Mouse (Mus musculus) liver, embryonic 14.5 days (tissue): Measurements from ENCODE around the gene Rhox2e. TPM values are rescaled to one million over a fixed set of nuclear protein-coding genes. Genes with fewer than 3 reads are reported as not detected.
"Not testable (repeated sequence)": the region's sequence is repeated elsewhere in the genome, so short reads cannot be mapped to it uniquely, and the experiment has no call there.

Source experiments
- ATAC-seq: fragments of 200-750 bp; cut with Nextera tagmentation; 2 replicates; pipeline ENCODE4 v1.8.0; 2017; ENCODE audit warnings: moderate number of reproducible peaks, mild to moderate bottlenecking, moderate library complexity; ENCODE audit not compliant: insufficient read depth
- DNase-seq, 3 experiments: peaks; one replicate each; pipeline ENCODE4 v3.0.0-alpha.2; 2012 to 2013; ENCODE audit warnings: low read depth in 3 of 3, low spot score in 3 of 3
- H3K27ac ChIP-seq: fragments of 300-500 bp; sonication (generic); 2 replicates; pipeline ENCODE4 v1.5.1; 2014; ENCODE audit warnings: moderate library complexity, mild to moderate bottlenecking, control low read depth, inconsistent platforms
- H3K27me3 ChIP-seq: fragments of 300-500 bp; sonication (generic); 2 replicates; pipeline ENCODE4 v1.6.1; 2014; ENCODE audit warnings: mild to moderate bottlenecking, low read length, moderate library complexity; ENCODE audit not compliant: control insufficient read depth, insufficient read depth
- H3K36me3 ChIP-seq: fragments of 300-500 bp; sonication (generic); replicated peaks from 2 replicates; pipeline ENCODE4 v1.6.1; 2014; ENCODE audit warnings: low read depth; ENCODE audit not compliant: control insufficient read depth, insufficient read depth
- H3K4me1 ChIP-seq, 2 experiments: fragments of 200-500 bp in 1 of 2; fragments of 300-500 bp in 1 of 2; sonication (generic) in 1 of 2; replicated peaks; 2 replicates each; pipeline ENCODE4 v1.6.1; 2012 to 2014; ENCODE audit warnings: antibody characterized with exemption in 1 of 2, inconsistent platforms in 1 of 2, low read length in 1 of 2; ENCODE audit not compliant: control insufficient read depth in 2 of 2, insufficient read depth in 2 of 2
- H3K4me2 ChIP-seq: fragments of 300-500 bp; sonication (generic); 2 replicates; pipeline ENCODE4 v1.6.1; 2014; ENCODE audit warnings: low read depth, mild to moderate bottlenecking, control low read depth, moderate library complexity
- H3K4me3 ChIP-seq, 2 experiments: fragments of 200-500 bp in 1 of 2; fragments of 300-500 bp in 1 of 2; sonication (generic) in 1 of 2; 2 replicates each; pipeline ENCODE4 v1.5.1; 2012 to 2014; ENCODE audit warnings: low read depth in 2 of 2, low read length in 2 of 2, mild to moderate bottlenecking in 2 of 2, control low read depth in 1 of 2, inconsistent platforms in 1 of 2, moderate library complexity in 1 of 2; ENCODE audit not compliant: insufficient read depth in 1 of 2
- H3K9ac ChIP-seq: fragments of 300-500 bp; sonication (generic); replicated peaks from 2 replicates; pipeline ENCODE4 v1.6.1; 2014; ENCODE audit warnings: mild to moderate bottlenecking, control low read depth, moderate library complexity
- H3K9me3 ChIP-seq: fragments of 300-500 bp; sonication (generic); 2 replicates; pipeline ENCODE4 v1.6.1; 2016; ENCODE audit warnings: low read length, mixed read lengths; ENCODE audit not compliant: control insufficient read depth
- WGBS: fragments of 180-500 bp; shearing (Covaris S2); extraction: QIAGEN DNeasy Blood & Tissue Kit; methylation state at CpG from one replicate; pipeline ENCODE4 v1.1.7; 2014; ENCODE audit not compliant: insufficient replicate concordance; 5-methylcytosine and 5-hydroxymethylcytosine counted together
- polyA plus RNA-seq, 2 experiments: library from polyadenylated mRNA; depleted of rRNA in 1 of 2; stranded (reverse) in 1 of 2; unstranded in 1 of 2; fragments of >200 nt; fragmentation: Nextera tagmentation in 1 of 2; extraction: Ambion mirVana in 1 of 2; gene quantifications; 2 replicates each; pipeline versions ENCODE4 v1.2.1 to v1.2.3; 2012 to 2014

Rhox2e gene
- polyA plus RNA-seq (2012; rRNA removed) (not detected in 2 replicates), polyA plus RNA-seq (2014; fragmentation: Nextera tagmentation; extraction: Ambion mirVana) (not detected in 2 replicates)

DNA sequence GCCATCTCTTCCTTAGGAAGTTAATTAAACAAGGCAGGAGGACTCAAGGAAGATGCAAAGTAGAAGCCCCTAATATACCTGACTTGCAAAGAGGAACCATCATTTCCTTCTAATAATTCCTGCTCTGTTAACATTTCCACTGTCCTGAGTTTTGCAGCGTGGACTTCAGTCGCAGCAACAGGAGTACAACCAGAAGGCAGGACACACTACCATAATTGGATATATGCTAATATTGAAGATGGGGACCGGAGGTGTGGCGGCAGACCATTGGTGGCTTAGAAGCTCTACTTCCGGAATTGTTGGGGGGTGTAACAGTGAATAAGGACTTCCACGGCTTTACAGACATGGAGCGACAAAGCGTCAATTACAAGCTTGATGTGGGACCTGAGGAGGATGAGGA lies at the start of gene Rhox2e:
TSS of gene Rhox2e (plus strand) at position 301 of the 400 bp plus-strand sequence.
- H3K9me3 ChIP-seq, H3K27ac ChIP-seq, DNase-seq, H3K36me3 ChIP-seq, ATAC-seq, H3K4me3 ChIP-seq, H3K27me3 ChIP-seq, H3K4me1 ChIP-seq, H3K4me2 ChIP-seq, H3K9ac ChIP-seq: not testable (repeated sequence)
- WGBS: 60% methylated on average over 2 of the region's 8 CpGs

DNA sequence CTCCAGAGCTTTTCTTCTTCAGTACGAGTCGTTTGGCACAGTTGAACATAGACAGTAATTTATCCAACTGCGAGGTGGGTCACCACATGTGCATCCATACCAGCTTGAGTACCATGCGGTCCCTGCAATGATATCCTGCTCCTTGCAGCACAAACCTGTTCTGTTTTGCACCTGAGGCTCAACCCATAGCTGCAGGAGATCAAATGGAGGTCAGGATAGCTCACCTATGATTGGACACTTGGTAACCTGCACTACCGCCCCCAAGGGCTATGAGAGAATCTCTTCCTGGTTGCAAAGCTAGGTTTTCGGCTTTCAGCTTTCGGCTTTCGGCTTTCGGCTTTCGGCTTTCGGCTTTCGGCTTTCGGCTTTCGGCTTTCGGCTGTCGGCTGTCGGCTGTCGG lies 16.2 kb upstream of the Rhox2e start, which contains the start of gene Rhox4d:
TSS of gene Rhox4d (plus strand) at position 301 of the 400 bp plus-strand sequence.
- WGBS: 74% methylated on average over 12 of the region's 18 CpGs
- not testable (repeated sequence) for H3K9ac ChIP-seq, H3K27ac ChIP-seq, H3K4me1 ChIP-seq, H3K9me3 ChIP-seq, H3K36me3 ChIP-seq, ATAC-seq, DNase-seq, H3K27me3 ChIP-seq, H3K4me3 ChIP-seq, H3K4me2 ChIP-seq

DNA sequence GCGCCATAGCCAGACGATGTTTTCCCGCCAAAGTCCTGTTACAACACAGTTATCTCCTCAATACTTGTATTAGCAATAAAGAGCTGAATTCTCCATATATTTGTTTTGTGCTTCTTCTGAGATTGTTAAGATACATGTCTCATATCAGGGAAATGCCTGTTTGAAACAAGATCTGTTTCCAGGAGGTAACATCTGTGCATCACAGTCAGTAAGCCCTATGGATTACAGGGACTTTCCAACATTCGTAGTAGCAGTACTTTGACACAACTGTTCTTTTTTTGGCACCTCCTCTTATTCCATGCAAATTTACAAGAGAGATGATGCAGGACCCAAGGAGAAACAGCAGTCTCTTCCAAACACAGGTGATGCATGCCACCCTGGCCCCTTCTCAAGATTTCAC lies 11.5 kb downstream of the Rhox2e start, which contains the start of gene Rhox3e:
TSS of gene Rhox3e (plus strand) at position 301 of the 400 bp plus-strand sequence.
- not testable (repeated sequence) for H3K36me3 ChIP-seq, H3K9me3 ChIP-seq, DNase-seq, H3K4me3 ChIP-seq, H3K4me2 ChIP-seq, H3K27me3 ChIP-seq, H3K4me1 ChIP-seq, H3K9ac ChIP-seq, ATAC-seq, H3K27ac ChIP-seq
- WGBS: no CpG with 5 or more reads among the region's 4 CpGs

DNA sequence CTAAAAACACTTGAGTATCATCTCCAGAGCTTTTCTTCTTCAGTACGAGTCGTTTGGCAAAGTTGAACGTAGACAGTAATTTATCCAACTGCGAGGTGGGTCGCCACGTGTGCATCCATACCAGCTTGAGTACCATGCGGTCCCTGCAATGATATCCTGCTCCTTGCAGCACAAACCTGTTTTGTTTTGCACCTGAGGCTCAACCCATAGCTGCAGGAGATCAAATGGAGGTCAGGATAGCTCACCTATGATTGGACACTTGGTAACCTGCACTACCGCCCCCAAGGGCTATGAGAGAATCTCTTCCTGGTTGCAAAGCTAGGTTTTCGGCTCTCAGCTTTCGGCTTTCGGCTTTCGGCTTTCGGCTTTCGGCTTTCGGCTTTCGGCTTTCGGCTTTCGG lies 26.9 kb downstream of the Rhox2e start, which contains the start of gene Rhox4e:
TSS of gene Rhox4e (plus strand) at position 301 of the 400 bp plus-strand sequence.
- not testable (repeated sequence) for H3K4me3 ChIP-seq, H3K9ac ChIP-seq, ATAC-seq, H3K4me2 ChIP-seq, H3K36me3 ChIP-seq, H3K27me3 ChIP-seq, H3K9me3 ChIP-seq, DNase-seq, H3K27ac ChIP-seq, H3K4me1 ChIP-seq
- 79% methylated on average over 10 of the region's 18 CpGs for WGBS

DNA sequence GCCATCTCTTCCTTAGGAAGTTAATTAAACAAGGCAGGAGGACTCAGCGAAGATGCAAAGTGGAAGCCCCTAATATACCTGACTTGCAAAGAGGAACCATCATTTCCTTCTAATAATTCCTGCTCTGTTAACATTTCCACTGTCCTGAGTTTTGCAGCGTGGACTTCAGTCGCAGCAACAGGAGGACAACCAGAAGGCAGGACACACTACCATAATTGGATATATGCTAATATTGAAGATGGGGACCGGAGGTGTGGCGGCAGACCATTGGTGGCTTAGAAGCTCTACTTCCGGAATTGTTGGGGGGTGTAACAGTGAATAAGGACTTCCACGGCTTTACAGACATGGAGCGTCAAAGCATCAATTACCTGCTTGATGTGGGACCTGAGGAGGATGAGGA lies 40.9 kb downstream of the Rhox2e start, which contains the start of gene Rhox2f:
TSS of gene Rhox2f (plus strand) at position 301 of the 400 bp plus-strand sequence.
- not testable (repeated sequence) for H3K9me3 ChIP-seq, H3K4me1 ChIP-seq, H3K27ac ChIP-seq, H3K36me3 ChIP-seq, H3K4me3 ChIP-seq, DNase-seq, H3K27me3 ChIP-seq, ATAC-seq, H3K4me2 ChIP-seq, H3K9ac ChIP-seq
- 71% methylated on average over 5 of the region's 8 CpGs for WGBS

GRCm38 (mm10) chrX:37572638-37573037 lies 42.4 kb downstream of the Rhox2e start:
- H3K9ac ChIP-seq, H3K27ac ChIP-seq, DNase-seq, H3K9me3 ChIP-seq, H3K4me2 ChIP-seq, H3K4me1 ChIP-seq, H3K4me3 ChIP-seq, H3K27me3 ChIP-seq, ATAC-seq, H3K36me3 ChIP-seq: not testable (repeated sequence)
- WGBS: 35% methylated on average over 2 of the region's 2 CpGs

GRCm38 (mm10) chrX:37580692-37581091 lies 50.4 kb downstream of the Rhox2e start, which contains the start of gene Rhox3f:
Gene Rhox3f, plus strand, starts transcription at chrX:37580992.
- H3K4me2 ChIP-seq, H3K27me3 ChIP-seq, H3K4me1 ChIP-seq, ATAC-seq, H3K9me3 ChIP-seq, DNase-seq, H3K36me3 ChIP-seq, H3K4me3 ChIP-seq, H3K27ac ChIP-seq, H3K9ac ChIP-seq: not testable (repeated sequence)
